Mouse (Mus musculus): Measurements from ENCODE around the gene Bcl7c. TPM values are rescaled to one million over a fixed set of nuclear protein-coding genes. Genes with fewer than 3 reads are reported as not detected.

Gene Bcl7c
- polyA plus RNA-seq, 1 experiment: 165 TPM

DNA sequence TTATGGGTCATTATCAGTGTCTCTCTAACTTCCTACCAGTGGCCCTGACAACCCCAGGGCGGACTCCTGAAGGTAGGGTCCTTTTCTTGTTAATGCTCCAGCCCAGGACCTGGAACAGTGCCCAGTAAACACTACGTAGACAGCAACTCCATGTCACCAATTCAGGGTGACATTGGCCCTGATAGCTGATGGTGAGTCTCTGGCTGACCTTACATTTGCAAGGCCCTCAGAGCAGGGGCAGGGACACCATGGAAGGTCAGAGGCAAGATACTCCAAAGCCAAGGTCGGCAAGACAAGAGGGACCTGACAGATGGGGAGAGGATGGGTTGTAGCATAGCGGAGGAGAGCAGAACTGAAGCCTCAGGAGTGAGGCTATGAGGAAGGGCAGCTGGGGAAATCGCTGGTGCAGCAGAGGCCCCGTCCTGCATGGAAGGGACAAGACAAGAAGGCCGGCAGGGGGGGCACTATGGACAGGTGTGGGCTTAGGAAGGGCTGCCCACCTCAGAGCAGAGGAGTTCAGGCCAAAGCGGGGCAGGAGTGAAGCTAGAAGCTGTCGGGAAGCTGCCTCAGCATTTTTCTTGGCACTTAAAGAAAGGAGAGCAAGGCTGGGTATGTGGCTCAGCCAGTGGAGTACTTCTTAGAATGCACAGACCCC is 19.0 kb downstream of the Bcl7c start:
- H3K36me3 ChIP-seq (replicated peaks; ENCODE audit: low read length): no peaks in the 10 kb centered on the region
- TF ChIP-seq GATA1 (IDR thresholded peaks at IDR 0.05; ENCODE audit: borderline replicate concordance, low read length): no peak
- no peak for TF ChIP-seq FLI1 (IDR thresholded peaks at IDR 0.05; ENCODE audit: low read length)
- no peak overlapping the region for H3K4me3 ChIP-seq (replicated peaks)
- no peaks in the 10 kb centered on the region for H3K9me3 ChIP-seq
- peaks cover 27% of the 10 kb centered on the region for H3K27me3 ChIP-seq (replicated peaks)
- peaks cover 9% of the 10 kb centered on the region for H3K4me1 ChIP-seq

DNA sequence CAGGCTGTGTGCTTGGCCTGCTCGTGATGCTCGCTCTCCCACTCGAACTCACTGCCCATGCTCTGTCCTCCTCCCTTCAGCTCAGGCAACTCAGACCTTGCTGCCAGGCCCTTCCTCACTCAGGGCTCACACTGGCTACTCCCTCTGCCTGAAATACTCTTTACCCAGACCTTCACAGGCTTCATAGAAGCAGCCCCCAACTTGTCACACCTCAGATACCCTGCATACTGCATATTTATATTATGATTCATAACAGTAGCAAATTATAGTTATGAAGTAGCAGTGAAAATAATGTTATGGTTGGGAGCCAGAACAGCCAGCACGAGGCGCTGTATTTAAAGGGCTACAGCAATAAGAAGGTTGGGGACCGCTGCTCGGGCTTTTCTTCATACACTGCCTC is 19.8 kb downstream of the Bcl7c start:
- TF ChIP-seq FLI1 (IDR thresholded peaks at IDR 0.05; ENCODE audit: low read length) (no peak), GATA1 (IDR thresholded peaks at IDR 0.05; ENCODE audit: borderline replicate concordance, low read length) (no peak)
- Histone ChIP-seq H3K4me3 (replicated peaks) (no peak overlapping the region), H3K36me3 (replicated peaks; ENCODE audit: low read length) (no peaks in the 10 kb centered on the region), H3K27me3 (replicated peaks) (peaks cover 32% of the 10 kb centered on the region), H3K4me1 (peaks cover 9% of the 10 kb centered on the region), H3K9me3 (no peaks in the 10 kb centered on the region)

- Histone ChIP-seq H3K36me3 (replicated peaks; ENCODE audit: low read length) (no peaks in the 10 kb centered on the region), H3K27me3 (replicated peaks) (peaks cover 31% of the 10 kb centered on the region), H3K9me3 (no peaks in the 10 kb centered on the region), H3K4me3 (replicated peaks) (no peak overlapping the region), H3K4me1 (peaks cover 9% of the 10 kb centered on the region)
- no peak for TF ChIP-seq FLI1 (IDR thresholded peaks at IDR 0.05; ENCODE audit: low read length)
- no peak for TF ChIP-seq GATA1 (IDR thresholded peaks at IDR 0.05; ENCODE audit: borderline replicate concordance, low read length)
These were observed 21.8 kb downstream of the Bcl7c start for GRCm38 (mm10) chr7:127686740-127687449.

DNA sequence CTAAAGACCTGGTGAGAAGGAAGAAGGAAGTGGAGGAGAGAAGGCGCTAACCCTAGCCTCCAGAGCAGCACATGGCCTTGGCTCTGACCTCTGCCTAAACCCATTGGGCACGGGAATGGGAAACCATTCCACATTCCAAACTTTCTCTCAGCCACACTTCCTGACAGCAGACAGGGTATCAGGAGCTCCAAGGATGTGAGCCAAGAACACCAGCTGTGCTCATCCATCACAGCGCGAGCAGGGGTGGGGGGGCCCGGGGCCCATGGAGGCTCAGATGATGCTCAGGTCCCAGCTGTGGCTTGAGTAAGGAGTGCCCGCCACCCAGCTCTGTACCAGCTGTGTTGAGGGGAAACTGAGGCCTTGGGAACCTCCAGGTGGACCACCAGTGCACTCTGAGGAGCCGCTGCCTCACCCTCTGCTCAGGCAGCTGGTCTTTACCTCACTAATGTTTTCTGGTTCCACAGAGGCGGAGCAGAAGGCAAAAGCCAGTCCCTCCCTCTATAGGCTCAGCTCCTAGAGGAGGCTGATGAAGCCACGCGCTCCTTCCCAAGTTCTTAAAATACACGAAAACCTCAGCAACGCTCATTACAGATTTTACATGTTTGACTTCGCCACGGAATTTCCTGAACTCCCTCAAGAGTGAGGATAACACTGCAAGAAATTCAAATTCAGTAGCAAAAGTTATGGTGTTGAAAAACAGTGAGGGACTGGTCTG is 23.3 kb downstream of the Bcl7c start:
- Histone ChIP-seq H3K4me3 (replicated peaks) (no peak overlapping the region), H3K9me3 (no peaks in the 10 kb centered on the region), H3K36me3 (replicated peaks; ENCODE audit: low read length) (no peaks in the 10 kb centered on the region), H3K27me3 (replicated peaks) (peaks cover 32% of the 10 kb centered on the region), H3K4me1 (no peaks in the 10 kb centered on the region)
- TF ChIP-seq FLI1 (IDR thresholded peaks at IDR 0.05; ENCODE audit: low read length): no peak

DNA sequence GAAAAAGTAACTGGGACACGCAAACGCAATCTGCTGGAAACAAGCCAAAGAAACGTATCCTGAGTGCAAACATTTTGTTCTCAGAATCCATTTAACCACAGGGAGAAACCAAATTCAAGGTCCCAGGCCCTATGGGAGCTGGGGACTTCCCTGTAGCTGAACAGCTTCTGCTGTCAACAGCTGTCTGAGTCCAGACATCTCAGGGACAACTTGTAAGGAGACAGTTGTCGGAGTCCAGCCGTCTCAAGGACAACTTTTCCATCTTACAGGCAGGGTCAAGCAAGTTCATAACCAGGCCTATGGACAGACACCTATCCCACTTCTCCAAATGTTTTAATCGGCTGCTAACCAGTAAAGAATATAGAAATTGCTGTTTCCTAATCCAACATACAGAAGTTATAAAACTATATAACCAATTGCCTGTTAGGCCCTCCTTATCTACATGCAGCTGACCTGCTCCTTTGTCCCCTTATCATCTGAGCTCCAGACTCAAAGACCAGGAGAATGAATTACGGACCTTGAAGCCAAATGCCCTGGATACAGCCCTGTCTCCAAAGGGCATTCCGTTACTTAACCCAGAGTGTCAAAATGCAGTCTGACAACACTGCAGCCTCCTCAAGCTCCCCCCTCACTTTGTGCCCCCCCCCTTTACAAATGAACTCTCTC is 26.7 kb downstream of the Bcl7c start:
- no peaks in the 10 kb centered on the region for H3K4me1 ChIP-seq
- H3K36me3 ChIP-seq (replicated peaks; ENCODE audit: low read length): no peaks in the 10 kb centered on the region
- no peaks in the 10 kb centered on the region for H3K9me3 ChIP-seq
- TF ChIP-seq FLI1 (IDR thresholded peaks at IDR 0.05; ENCODE audit: low read length): no peak
- TF ChIP-seq GATA1 (IDR thresholded peaks at IDR 0.05; ENCODE audit: borderline replicate concordance, low read length): no peak
- no peak overlapping the region for H3K4me3 ChIP-seq (replicated peaks)
- peaks cover 19% of the 10 kb centered on the region for H3K27me3 ChIP-seq (replicated peaks)

GRCm38 (mm10) chr7:127680541-127680940 is 28.2 kb downstream of the Bcl7c start:
- TF ChIP-seq GATA1 (IDR thresholded peaks at IDR 0.05; ENCODE audit: borderline replicate concordance, low read length): no peak
- TF ChIP-seq FLI1 (IDR thresholded peaks at IDR 0.05; ENCODE audit: low read length): no peak
- peaks cover 22% of the 10 kb centered on the region for H3K27me3 ChIP-seq (replicated peaks)

GRCm38 (mm10) chr7:127678811-127679210 is 29.9 kb downstream of the Bcl7c start:
- Histone ChIP-seq H3K9me3 (no peaks in the 10 kb centered on the region), H3K36me3 (replicated peaks; ENCODE audit: low read length) (no peaks in the 10 kb centered on the region), H3K27me3 (replicated peaks) (peaks cover 18% of the 10 kb centered on the region), H3K4me1 (peaks cover 5% of the 10 kb centered on the region; the same call in 1 of the 2 replicates), H3K4me3 (replicated peaks) (no peak overlapping the region)
- TF ChIP-seq FLI1 (IDR thresholded peaks at IDR 0.05; ENCODE audit: low read length): no peak
- no peak for TF ChIP-seq GATA1 (IDR thresholded peaks at IDR 0.05; ENCODE audit: borderline replicate concordance, low read length)

More at GRCm38 (mm10) chr7:127680541-127680940, 28.2 kb downstream of the Bcl7c start:
- no peaks in the 10 kb centered on the region for H3K9me3 ChIP-seq
- H3K4me3 ChIP-seq (replicated peaks): no peak overlapping the region
- H3K4me1 ChIP-seq: no peaks in the 10 kb centered on the region; the same call in 1 of the 2 replicates
- H3K36me3 ChIP-seq (replicated peaks; ENCODE audit: low read length): no peaks in the 10 kb centered on the region

- H3K36me3 ChIP-seq (replicated peaks; ENCODE audit: low read length): no peaks in the 10 kb centered on the region
- H3K4me1 ChIP-seq: peaks cover 5% of the 10 kb centered on the region; the same call in 1 of the 2 replicates
- TF ChIP-seq GATA1 (IDR thresholded peaks at IDR 0.05; ENCODE audit: borderline replicate concordance, low read length) (no peak), FLI1 (IDR thresholded peaks at IDR 0.05; ENCODE audit: low read length) (no peak)
- H3K9me3 ChIP-seq: no peaks in the 10 kb centered on the region
- no peak overlapping the region for H3K4me3 ChIP-seq (replicated peaks)
- peaks cover 28% of the 10 kb centered on the region for H3K27me3 ChIP-seq (replicated peaks)
These were observed 31.1 kb downstream of the Bcl7c start for GRCm38 (mm10) chr7:127677609-127678008.

DNA sequence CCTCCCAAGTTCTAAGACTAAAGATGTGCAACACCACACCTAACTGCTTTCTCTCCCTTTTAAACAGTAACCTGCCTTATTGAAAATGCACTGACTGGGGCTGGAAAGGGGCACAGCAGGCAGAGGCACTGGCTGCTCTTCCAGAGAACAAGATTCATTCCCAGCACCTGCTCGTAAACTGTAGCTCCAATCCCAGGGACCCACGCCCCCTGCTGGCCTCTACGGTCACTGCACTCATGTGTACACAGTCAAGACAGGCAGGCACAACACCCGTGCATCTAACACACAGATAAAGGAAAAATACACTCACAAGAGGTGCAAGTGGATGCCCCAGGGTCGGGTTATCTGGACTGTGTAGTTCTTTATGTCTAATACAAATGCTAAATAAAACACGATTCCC is 31.7 kb downstream of the Bcl7c start:
- peaks cover 5% of the 10 kb centered on the region; the same call in 1 of the 2 replicates for H3K4me1 ChIP-seq
- H3K27me3 ChIP-seq (replicated peaks): peaks cover 33% of the 10 kb centered on the region
- TF ChIP-seq FLI1 (IDR thresholded peaks at IDR 0.05; ENCODE audit: low read length) (no peak), GATA1 (IDR thresholded peaks at IDR 0.05; ENCODE audit: borderline replicate concordance, low read length) (no peak)
- no peak overlapping the region for H3K4me3 ChIP-seq (replicated peaks)
- no peaks in the 10 kb centered on the region for H3K36me3 ChIP-seq (replicated peaks; ENCODE audit: low read length)
- H3K9me3 ChIP-seq: no peaks in the 10 kb centered on the region
